Mouse (Mus musculus): ENCODE data around the gene Kalrn.
"Not testable (repeated sequence)": the region's sequence is repeated elsewhere in the genome, so short reads cannot be mapped to it uniquely, and the experiment has no call there.

Gene Kalrn

GRCm38 (mm10) chr16:34316253-34316652 lies 257.1 kb downstream of the Kalrn start:
- no peak for DNase-seq (ENCODE audit: low spot score in 2 of 2)

GRCm38 (mm10) chr16:34314071-34314470 lies 259.3 kb downstream of the Kalrn start:
- DNase-seq (ENCODE audit: low spot score in 2 of 2) = no peak

GRCm38 (mm10) chr16:34311577-34311976 lies 261.8 kb downstream of the Kalrn start:
- no peak for DNase-seq (ENCODE audit: low spot score in 2 of 2)

- DNase-seq (ENCODE audit: low spot score in 2 of 2) = no peak
Measured at GRCm38 (mm10) chr16:34310363-34310762, 263.0 kb downstream of the Kalrn start.

GRCm38 (mm10) chr16:34308324-34308723 lies 265.0 kb downstream of the Kalrn start:
- no peak for DNase-seq (ENCODE audit: low spot score in 2 of 2)

- no peak for DNase-seq (ENCODE audit: low spot score in 2 of 2)
Measured at GRCm38 (mm10) chr16:34307458-34307857, 265.9 kb downstream of the Kalrn start.

GRCm38 (mm10) chr16:34305586-34305985 lies 267.7 kb downstream of the Kalrn start:
- DNase-seq (ENCODE audit: low spot score in 2 of 2) = no peak

- DNase-seq (ENCODE audit: low spot score in 2 of 2) = not testable (repeated sequence)
Measured at GRCm38 (mm10) chr16:34303818-34304217, 269.5 kb downstream of the Kalrn start.

GRCm38 (mm10) chr16:34302503-34302902 lies 270.8 kb downstream of the Kalrn start:
- no peak for DNase-seq (ENCODE audit: low spot score in 2 of 2)

GRCm38 (mm10) chr16:34302063-34302462 lies 271.3 kb downstream of the Kalrn start:
- DNase-seq (ENCODE audit: low spot score in 2 of 2) = no peak

- no peak for DNase-seq (ENCODE audit: low spot score in 2 of 2)
Measured at GRCm38 (mm10) chr16:34299226-34299625, 274.1 kb downstream of the Kalrn start.

- no peak for DNase-seq (ENCODE audit: low spot score in 2 of 2)
Measured at GRCm38 (mm10) chr16:34297911-34298682, 275.2 kb downstream of the Kalrn start.

GRCm38 (mm10) chr16:34294568-34294967 lies 278.8 kb downstream of the Kalrn start:
- no peak for DNase-seq (ENCODE audit: low spot score in 2 of 2)

- no peak for DNase-seq (ENCODE audit: low spot score in 2 of 2)
Measured at GRCm38 (mm10) chr16:34293675-34294074, 279.7 kb downstream of the Kalrn start.

- no peak for DNase-seq (ENCODE audit: low spot score in 2 of 2)
Measured at GRCm38 (mm10) chr16:34289583-34289982, 283.7 kb downstream of the Kalrn start.

- no peak for DNase-seq (ENCODE audit: low spot score in 2 of 2)
Measured at GRCm38 (mm10) chr16:34282026-34282425, 291.3 kb downstream of the Kalrn start.

GRCm38 (mm10) chr16:34279654-34280383 lies 293.5 kb downstream of the Kalrn start:
- DNase-seq (ENCODE audit: low spot score in 2 of 2) = no peak

GRCm38 (mm10) chr16:34278249-34278790 lies 295.0 kb downstream of the Kalrn start:
- DNase-seq (ENCODE audit: low spot score in 2 of 2) = no peak

GRCm38 (mm10) chr16:34274607-34275006 lies 298.7 kb downstream of the Kalrn start:
- no peak for DNase-seq (ENCODE audit: low spot score in 2 of 2)

- no peak for DNase-seq (ENCODE audit: low spot score in 2 of 2)
Measured at GRCm38 (mm10) chr16:34271476-34271875, 301.9 kb downstream of the Kalrn start.

- no peak for DNase-seq (ENCODE audit: low spot score in 2 of 2)
Measured at GRCm38 (mm10) chr16:34270681-34271080, 302.7 kb downstream of the Kalrn start.

- peak in 1 of 2 experiments; percentile 40 for DNase-seq (ENCODE audit: low spot score in 2 of 2)
Measured at GRCm38 (mm10) chr16:34269642-34270041, 303.7 kb downstream of the Kalrn start.

GRCm38 (mm10) chr16:34267751-34268150 lies 305.6 kb downstream of the Kalrn start:
- no peak for DNase-seq (ENCODE audit: low spot score in 2 of 2)

Measured in heart, adult 9 months (tissue).